Mouse (Mus musculus) bone marrow macrophage, adult 2 months (primary cell): ENCODE results near the gene Depdc5. TPM values are rescaled to one million over a fixed set of nuclear protein-coding genes. Genes with fewer than 3 reads are reported as not detected.
"Not testable (repeated sequence)": the region's sequence is repeated elsewhere in the genome, so short reads cannot be mapped to it uniquely, and the experiment has no call there.

Experiments
- H3K27ac ChIP-seq: 2 replicates; pipeline ENCODE4 v1.5.1; 2012; ENCODE audit warnings: low read depth, low read length; ENCODE audit not compliant: insufficient read depth
- H3K4me1 ChIP-seq: 2 replicates; pipeline ENCODE4 v1.6.1; 2012; ENCODE audit warnings: low read length; ENCODE audit not compliant: control insufficient read depth, insufficient read depth
- H3K4me3 ChIP-seq: 2 replicates; pipeline ENCODE4 v1.5.1; 2012; ENCODE audit warnings: mild to moderate bottlenecking, low read length, moderate library complexity; ENCODE audit not compliant: insufficient read depth
- CTCF ChIP-seq: IDR thresholded peaks from 2 replicates; pipeline ENCODE4 v1.5.1; 2012; ENCODE audit warnings: low read depth, mild to moderate bottlenecking, low read length, moderate library complexity
- POLR2A ChIP-seq: IDR thresholded peaks from 2 replicates; pipeline ENCODE4 v1.6.1; 2012; ENCODE audit warnings: mild to moderate bottlenecking, low read depth, low read length, borderline replicate concordance
- polyA plus RNA-seq: library from polyadenylated mRNA; stranded (reverse); fragments of >200 nt; gene quantifications from 2 replicates; pipeline ENCODE4 v1.2.4, GENCODE M21; 2012; ENCODE audit not compliant: missing spikeins, insufficient read depth, insufficient read length

Depdc5 gene
- polyA plus RNA-seq, 1 experiment: 21.0 TPM

DNA sequence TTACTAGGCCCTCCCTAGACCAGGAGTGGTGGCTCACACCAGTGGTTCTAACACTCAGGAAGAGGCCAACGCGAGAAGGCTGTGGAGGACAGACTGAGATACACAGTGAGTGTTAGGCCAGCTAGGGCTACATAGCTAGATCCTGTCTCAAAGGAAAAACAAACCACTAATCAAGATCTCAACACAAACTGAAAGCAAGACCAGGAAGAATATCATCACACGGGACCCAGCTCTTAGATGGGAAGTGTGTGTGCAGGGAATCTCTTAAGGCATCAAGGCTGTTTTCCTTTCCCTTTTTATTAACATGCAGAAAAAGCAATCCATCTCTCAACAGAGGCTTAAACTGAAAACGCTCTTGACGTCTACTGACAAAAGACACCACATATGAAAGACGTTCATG, 11.5 kb upstream of the Depdc5 start:
- Histone ChIP-seq H3K27ac (0 out of 2 replicates have a peak overlapping the region, but pooled peaks have one; percentile 9), H3K4me1 (peaks cover 29% of the 10 kb centered on the region), H3K4me3 (peak overlapping the region; percentile 50)
- no peak for TF ChIP-seq POLR2A
- TF ChIP-seq CTCF: no peak

DNA sequence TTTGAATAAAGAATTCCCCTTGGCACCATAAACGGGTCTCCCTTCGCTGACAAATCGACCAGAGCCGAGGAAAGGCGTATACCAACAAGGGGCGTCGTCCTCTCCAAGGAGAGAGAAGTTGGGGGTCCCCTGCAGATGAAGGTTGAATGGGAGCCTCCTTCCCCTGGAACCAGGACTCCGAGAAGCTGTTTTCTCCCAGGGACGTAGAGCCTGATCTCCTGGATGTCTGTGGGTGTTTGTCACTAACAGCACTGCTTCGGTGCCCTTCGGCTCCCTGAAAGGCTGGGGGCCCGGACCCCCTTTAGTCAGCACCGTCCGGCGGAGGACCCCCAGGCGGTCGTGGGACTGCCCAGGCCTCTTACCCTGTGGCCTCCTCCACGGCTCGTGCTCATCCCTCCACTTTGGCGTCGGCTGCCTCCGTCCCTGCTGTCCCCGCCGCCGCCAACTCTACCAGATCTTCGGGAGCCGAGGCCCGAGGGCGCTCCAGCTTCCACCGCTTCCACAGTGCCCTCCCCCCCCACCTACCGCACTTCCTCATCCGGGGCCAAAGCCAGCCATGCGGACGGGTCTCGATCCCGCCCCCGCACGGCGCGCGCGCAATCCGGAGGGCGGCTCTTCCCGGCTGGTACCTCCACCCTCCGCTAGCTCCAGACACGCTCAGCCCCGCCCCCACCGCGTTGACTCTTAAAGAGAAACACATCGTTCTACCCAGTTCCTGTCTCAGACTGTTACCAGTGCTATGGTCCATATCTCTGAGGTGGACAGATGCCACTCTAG, 9.6 kb upstream of the Depdc5 start, which contains the start of gene Prr14l:
TSS of gene Prr14l (minus strand) at position 526 of the 777 bp plus-strand sequence.
- Histone ChIP-seq H3K4me3 (peak within 1 kb of the TSS; percentile 71), H3K27ac (peak within 1 kb of the TSS; percentile 69), H3K4me1 (peaks cover 19% of the 10 kb centered on the region)
- TF ChIP-seq POLR2A (peak; percentile 82), CTCF (no peak)

DNA sequence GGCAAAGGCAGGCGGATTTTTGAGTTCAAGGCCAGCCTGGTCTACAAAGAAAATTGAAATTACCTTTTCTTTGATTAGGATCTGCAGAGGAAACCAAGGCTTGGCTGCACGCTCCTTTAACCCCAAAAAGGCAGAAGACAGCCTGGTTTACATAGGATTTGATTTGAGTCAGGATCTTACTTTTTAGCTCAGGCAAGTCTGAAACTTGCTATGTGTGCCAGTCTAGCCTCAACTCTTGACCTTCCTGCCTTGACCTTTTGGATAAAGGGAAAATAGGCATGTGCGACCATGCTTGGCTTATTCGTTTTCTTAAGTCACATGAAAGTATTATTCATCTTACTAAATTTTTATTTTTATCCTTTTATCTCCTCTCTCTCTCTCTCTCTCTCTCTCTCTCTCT, 8.7 kb upstream of the Depdc5 start:
- Histone ChIP-seq H3K27ac (no peak overlapping the region), H3K4me1 (peaks cover 19% of the 10 kb centered on the region), H3K4me3 (no peak overlapping the region)
- TF ChIP-seq CTCF (no peak), POLR2A (no peak)

DNA sequence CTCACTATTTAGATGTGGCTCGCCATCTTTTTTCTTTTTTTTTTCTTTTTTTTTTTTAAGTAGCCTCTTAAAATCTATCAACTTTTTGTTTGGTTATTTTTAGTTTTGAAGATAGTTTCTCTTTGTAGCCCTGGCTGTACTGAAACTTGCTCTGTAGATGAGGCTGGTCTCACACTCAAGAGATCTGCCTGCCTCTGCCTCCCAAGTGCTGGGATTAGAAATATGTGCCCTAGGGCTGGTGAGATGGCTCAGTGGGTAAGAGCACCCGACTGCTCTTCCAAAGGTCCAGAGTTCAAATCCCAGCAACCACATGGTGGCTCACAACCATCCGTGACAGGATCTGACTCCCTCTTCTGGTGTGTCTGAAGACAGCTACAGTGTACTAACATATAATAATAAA, 8.2 kb upstream of the Depdc5 start:
- not testable (repeated sequence) for H3K4me3 ChIP-seq, H3K27ac ChIP-seq
- peaks cover 19% of the 10 kb centered on the region for H3K4me1 ChIP-seq

DNA sequence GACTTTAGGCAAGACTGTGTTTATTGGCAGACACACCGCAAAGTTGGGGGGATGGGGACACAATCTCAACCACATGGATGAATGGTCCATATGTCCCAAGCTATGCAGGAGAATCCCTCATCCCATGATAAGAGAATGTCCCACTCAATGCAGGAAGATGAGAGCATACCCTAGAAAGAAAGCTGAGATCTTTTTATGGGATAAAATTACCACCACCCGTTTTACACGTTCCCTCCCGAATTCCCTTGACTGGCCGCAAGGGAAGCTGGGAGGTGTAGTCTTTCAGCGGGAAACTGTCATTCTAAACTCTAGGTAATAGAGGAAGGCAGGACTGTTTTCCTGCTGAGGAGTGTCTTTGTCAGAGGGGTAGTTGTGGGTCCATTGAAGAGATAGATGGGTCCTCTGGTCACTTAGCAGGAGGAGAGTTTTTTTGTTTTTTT, 5.7 kb upstream of the Depdc5 start:
- TF ChIP-seq CTCF (no peak), POLR2A (no peak)
- H3K27ac ChIP-seq: no peak overlapping the region
- H3K4me3 ChIP-seq: peak overlapping the region; percentile 65
- peaks cover 8% of the 10 kb centered on the region for H3K4me1 ChIP-seq

DNA sequence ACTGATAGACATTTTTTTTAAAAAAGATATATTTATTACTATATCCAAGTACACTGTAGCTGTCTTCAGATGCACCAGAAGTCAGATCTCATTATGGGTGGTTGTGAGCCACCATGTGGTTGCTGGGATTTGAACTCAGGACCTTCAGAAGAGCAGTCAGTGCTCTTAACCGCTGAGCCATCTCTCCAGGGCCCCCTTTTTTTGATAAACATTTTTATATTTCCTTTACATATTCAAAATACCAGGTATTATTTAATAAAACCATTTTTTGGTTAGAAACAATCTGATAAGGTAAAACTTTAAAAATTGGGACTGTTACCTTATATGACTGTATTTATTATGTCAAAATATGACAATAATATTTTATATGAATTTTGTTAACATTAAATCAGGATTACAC, 2.4 kb upstream of the Depdc5 start:
- TF ChIP-seq CTCF (no peak), POLR2A (no peak)
- Histone ChIP-seq H3K4me3 (no peak overlapping the region), H3K4me1 (peaks cover 8% of the 10 kb centered on the region), H3K27ac (no peak overlapping the region)

DNA sequence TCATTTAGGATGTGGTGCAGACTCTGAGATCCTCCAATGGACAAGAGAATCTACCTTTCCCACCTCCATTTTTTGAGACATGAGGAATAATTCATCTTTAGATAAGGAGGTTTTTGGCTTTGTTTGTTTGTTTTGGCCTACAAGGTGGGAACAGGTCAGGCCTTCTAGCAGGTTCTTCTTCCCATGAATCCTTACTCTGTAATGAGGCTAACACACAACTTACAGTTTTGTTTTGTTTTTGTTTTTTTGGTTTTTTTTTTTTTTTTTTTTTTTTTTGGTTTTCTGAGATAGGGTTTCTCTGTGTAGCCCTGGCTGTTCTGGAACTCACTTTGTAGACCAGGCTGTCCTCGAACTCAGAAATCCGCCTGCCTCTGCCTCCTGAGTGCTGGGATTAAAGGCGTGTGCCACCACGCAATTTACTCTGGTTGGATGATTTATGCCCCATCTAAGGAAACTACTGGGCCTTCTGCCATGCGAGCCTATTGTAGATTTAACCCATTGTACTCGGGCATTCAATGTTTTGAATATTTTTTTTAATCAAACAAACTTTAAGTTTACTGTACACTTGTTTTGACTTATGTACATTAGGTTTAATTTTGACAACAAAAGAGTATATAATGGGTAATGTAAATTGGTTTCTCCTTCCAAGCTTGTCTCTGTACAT, 900 bp upstream of the Depdc5 start:
- Histone ChIP-seq H3K27ac (peak overlapping the region; percentile 92; the same call in 1 of the 2 replicates), H3K4me3 (no peak overlapping the region; the same call in 1 of the 2 replicates), H3K4me1 (peaks cover 6% of the 10 kb centered on the region; the same call in 1 of the 2 replicates)
- no peak for TF ChIP-seq POLR2A
- no peak for TF ChIP-seq CTCF

DNA sequence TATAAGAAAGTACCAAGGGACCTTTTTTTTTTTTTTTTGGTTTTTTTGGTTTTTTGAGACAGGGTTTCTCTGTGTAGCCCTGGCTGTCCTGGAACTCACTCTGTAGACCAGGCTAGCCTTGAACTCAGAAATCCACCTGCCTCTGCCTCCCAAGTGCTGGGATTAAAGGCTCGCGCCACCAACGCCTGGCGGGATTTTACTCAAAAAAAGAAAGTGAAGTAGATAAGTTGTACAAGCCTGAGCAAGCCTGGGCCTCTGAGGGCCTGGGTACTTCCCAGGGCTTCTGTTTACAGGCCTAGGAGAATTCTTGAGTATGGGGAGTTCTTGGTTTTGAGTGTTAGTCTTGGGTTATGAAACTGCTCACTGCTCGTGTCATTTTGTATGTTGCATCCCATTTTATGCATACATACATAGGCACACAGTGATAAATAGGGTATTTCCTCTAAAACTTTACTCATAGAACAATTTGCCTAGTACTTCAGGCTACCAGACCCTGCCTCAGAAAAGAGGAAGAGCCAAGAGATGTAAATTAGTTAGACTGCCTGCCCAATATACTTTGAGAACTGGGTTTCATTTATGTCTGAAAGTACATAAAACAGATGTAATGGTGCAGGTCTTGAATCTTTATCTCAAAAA, 6.0 kb downstream of the Depdc5 start:
- Histone ChIP-seq H3K27ac (no peak overlapping the region), H3K4me3 (no peak overlapping the region), H3K4me1 (peaks cover 4% of the 10 kb centered on the region)
- TF ChIP-seq POLR2A: no peak

DNA sequence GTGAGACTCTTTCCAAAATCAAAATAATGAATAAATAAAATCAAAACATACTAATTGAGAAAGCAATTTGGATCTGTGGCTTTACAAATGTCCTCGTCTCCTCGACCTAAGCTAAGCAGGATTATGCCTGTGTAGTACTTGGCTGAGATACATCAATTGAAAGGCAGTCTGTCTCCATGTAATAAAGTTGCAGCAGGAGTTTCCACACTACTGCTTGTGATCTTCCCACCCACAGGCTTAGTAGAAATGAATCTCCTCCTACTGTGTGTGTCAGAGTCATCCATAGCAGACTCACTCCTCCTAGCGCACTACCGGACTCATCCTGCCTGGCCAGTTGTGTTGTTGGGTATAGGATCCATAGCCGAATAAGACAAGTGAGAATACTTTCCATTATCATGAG, 8.8 kb downstream of the Depdc5 start:
- Histone ChIP-seq H3K27ac (no peak overlapping the region), H3K4me3 (no peak overlapping the region), H3K4me1 (peaks cover 2% of the 10 kb centered on the region; the same call in 1 of the 2 replicates)
- TF ChIP-seq POLR2A: no peak
- no peak for TF ChIP-seq CTCF

DNA sequence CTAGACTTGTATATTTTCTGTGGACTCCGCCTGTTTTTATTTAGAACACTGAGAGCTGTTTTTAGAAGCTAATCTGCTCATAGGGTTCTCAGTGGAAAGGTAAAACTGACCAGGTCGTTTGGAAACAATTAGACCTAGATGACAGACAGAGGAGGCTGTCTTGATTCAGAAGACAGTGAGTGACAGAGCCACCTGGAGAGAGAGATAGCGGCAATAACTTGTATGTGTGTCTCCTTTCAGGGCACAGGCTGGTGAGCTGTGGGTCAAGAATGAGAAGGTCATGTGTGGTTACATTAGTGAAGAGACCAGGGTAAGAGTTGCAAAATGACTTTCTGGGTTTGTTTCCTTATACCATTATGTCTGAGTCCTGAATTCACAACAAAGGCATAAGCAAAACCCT, 23.2 kb downstream of the Depdc5 start:
- H3K4me1 ChIP-seq: no peaks in the 10 kb centered on the region
- no peak for TF ChIP-seq CTCF
- TF ChIP-seq POLR2A: no peak
- H3K4me3 ChIP-seq: no peak overlapping the region
- no peak overlapping the region for H3K27ac ChIP-seq
